Mouse (Mus musculus) intestine, postnatal 0 days (tissue): ENCODE measurements around the gene Dppa5a. TPM values are rescaled to one million over a fixed set of nuclear protein-coding genes. Genes with fewer than 3 reads are reported as not detected.

ENCODE experiments used
- ATAC-seq: fragments of 200-750 bp; cut with Nextera tagmentation; 2 replicates; pipeline ENCODE4 v1.8.0; 2017; ENCODE audit warnings: mild to moderate bottlenecking, moderate TSS enrichment, moderate library complexity
- H3K27ac ChIP-seq: fragments of 300-500 bp; sonication (generic); 2 replicates; pipeline ENCODE4 v1.5.1; 2014; ENCODE audit warnings: mild to moderate bottlenecking, low read depth, low read length, moderate library complexity
- H3K27me3 ChIP-seq: fragments of 300-500 bp; sonication (generic); replicated peaks from 2 replicates; pipeline ENCODE4 v1.6.1; 2014; ENCODE audit warnings: low read length, mixed read lengths; ENCODE audit not compliant: control insufficient read depth, insufficient read depth
- H3K36me3 ChIP-seq: fragments of 300-500 bp; sonication (generic); 2 replicates; pipeline ENCODE4 v1.6.1; 2014; ENCODE audit warnings: mild to moderate bottlenecking, moderate library complexity; ENCODE audit not compliant: control insufficient read depth, insufficient read depth
- H3K4me1 ChIP-seq: fragments of 300-500 bp; sonication (generic); replicated peaks from 2 replicates; pipeline ENCODE4 v1.6.1; 2014; ENCODE audit warnings: antibody characterized with exemption, low read length, mixed read lengths; ENCODE audit not compliant: control insufficient read depth, insufficient read depth
- H3K4me2 ChIP-seq: fragments of 300-500 bp; sonication (generic); replicated peaks from 2 replicates; pipeline ENCODE4 v1.6.1; 2014; ENCODE audit warnings: low read depth, mild to moderate bottlenecking, moderate library complexity
- H3K4me3 ChIP-seq: fragments of 300-500 bp; sonication (generic); 2 replicates; pipeline ENCODE4 v1.5.1; 2014; ENCODE audit warnings: low read depth, low read length
- H3K9ac ChIP-seq: fragments of 300-500 bp; sonication (generic); 2 replicates; pipeline ENCODE4 v1.6.1; 2014; ENCODE audit warnings: mild to moderate bottlenecking, low read depth, low read length
- H3K9me3 ChIP-seq: fragments of 300-500 bp; sonication (generic); 2 replicates; pipeline ENCODE4 v1.6.1; 2016; ENCODE audit warnings: mixed run types; ENCODE audit not compliant: control insufficient read depth
- CTCF ChIP-seq: sonication (generic); IDR thresholded peaks from 2 replicates; pipeline ENCODE4 v1.5.1; 2016; ENCODE audit warnings: low read depth, mild to moderate bottlenecking, control low read depth, antibody characterized with exemption, moderate library complexity
- WGBS: fragments of 180-500 bp; shearing (Covaris S2); extraction: QIAGEN DNeasy Blood & Tissue Kit; methylation state at CpG from one replicate; pipeline ENCODE4 v1.1.7; 2014; 5-methylcytosine and 5-hydroxymethylcytosine counted together
- polyA plus RNA-seq: library from polyadenylated mRNA; unstranded; fragments of >200 nt; fragmentation: Nextera tagmentation; extraction: Ambion mirVana; gene quantifications from 2 replicates; pipeline ENCODE4 v1.2.1, GENCODE M21; 2015

Gene Dppa5a
- polyA plus RNA-seq, 1 experiment from 2014 or later, result not detected

DNA sequence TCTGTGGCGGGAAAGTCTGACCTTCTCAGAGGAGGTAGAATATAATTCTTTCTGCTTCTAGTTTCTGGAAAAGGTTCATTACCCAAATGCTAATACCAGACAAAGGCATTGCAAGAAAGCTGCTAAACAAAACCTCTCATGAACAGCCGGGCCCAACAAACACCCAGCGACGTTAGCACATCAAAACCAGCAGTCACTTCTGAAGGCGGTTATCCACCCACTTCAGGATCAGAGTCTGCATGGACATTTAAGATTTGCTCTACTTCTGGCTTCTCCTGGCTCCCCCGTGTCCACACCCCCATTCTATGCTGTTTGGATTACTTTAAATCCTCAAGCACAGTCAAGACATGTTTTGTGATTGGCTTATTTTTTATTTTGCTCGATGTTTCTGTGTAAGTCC lies 26.6 kb upstream of the Dppa5a start:
- WGBS, result 70% methylated on average over 7 of the region's 7 CpGs
- no peaks in the 10 kb centered on the region for H3K9me3 ChIP-seq
- H3K27ac ChIP-seq, result no peak overlapping the region
- H3K4me3 ChIP-seq, result no peak overlapping the region
- H3K9ac ChIP-seq, result no peak overlapping the region
- no peak for TF ChIP-seq CTCF
- no peaks in the 10 kb centered on the region for H3K36me3 ChIP-seq
- no peak overlapping the region for H3K4me2 ChIP-seq
- ATAC-seq, result no peak
- H3K4me1 ChIP-seq, result no peaks in the 10 kb centered on the region; the same call in 1 of the 2 replicates
- H3K27me3 ChIP-seq, result peaks cover 40% of the 10 kb centered on the region

DNA sequence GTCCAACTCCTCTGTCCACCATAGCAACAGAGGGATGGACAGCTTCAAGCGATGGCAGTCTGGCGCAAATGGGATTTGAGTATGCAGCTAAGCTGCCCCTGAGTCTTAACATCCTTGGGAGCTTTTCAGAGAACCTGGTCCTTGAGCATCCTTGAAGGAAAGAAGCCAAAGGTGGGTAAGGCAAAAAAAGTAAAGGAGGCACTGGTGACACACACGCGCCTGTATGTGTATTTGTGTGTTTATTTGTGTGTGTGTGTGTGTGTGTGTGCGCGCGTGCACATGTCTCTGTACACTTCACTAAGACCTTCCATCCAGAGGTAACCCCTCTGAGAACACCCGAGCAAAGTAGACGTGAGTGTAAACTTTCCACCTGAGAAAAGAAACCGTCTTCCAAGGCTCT lies 25.8 kb upstream of the Dppa5a start:
- no peaks in the 10 kb centered on the region for H3K9me3 ChIP-seq
- TF ChIP-seq CTCF, result no peak
- H3K4me2 ChIP-seq, result no peak overlapping the region
- no peak overlapping the region for H3K4me3 ChIP-seq
- peaks cover 40% of the 10 kb centered on the region for H3K27me3 ChIP-seq
- H3K4me1 ChIP-seq, result no peaks in the 10 kb centered on the region; the same call in 1 of the 2 replicates
- no peak overlapping the region for H3K9ac ChIP-seq
- ATAC-seq, result no peak
- no peaks in the 10 kb centered on the region for H3K36me3 ChIP-seq
- H3K27ac ChIP-seq, result no peak overlapping the region
- WGBS, result 84% methylated on average over 10 of the region's 10 CpGs

DNA sequence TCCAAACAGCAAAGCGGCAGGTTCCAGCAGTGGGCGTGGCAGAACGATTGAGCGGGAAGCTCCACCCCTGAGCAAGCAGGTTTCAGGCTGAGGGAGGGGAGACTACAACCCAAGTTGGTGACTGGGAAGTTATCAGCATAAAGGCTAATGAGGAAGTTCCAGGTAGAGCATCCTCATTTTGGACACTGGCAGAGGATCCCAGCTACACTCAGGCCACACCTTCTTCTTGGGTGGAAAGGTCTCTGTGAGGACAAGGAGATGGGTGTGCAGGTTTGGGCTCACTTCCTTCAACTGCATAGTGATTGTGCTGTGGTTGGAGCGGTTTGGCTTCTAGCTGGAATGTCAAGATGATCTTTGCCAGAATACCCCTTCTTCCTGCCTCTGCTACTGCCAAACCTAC lies 22.0 kb upstream of the Dppa5a start:
- no peak overlapping the region for H3K9ac ChIP-seq
- H3K4me2 ChIP-seq, result no peak overlapping the region
- H3K4me1 ChIP-seq, result no peaks in the 10 kb centered on the region
- H3K36me3 ChIP-seq, result no peaks in the 10 kb centered on the region
- no peak overlapping the region for H3K4me3 ChIP-seq
- no peak overlapping the region for H3K27ac ChIP-seq
- H3K27me3 ChIP-seq, result peaks cover 19% of the 10 kb centered on the region
- 32% methylated on average over 5 of the region's 5 CpGs for WGBS
- no peaks in the 10 kb centered on the region for H3K9me3 ChIP-seq
- no peak for TF ChIP-seq CTCF
- ATAC-seq, result no peak; the same call in 1 of the 2 replicates

DNA sequence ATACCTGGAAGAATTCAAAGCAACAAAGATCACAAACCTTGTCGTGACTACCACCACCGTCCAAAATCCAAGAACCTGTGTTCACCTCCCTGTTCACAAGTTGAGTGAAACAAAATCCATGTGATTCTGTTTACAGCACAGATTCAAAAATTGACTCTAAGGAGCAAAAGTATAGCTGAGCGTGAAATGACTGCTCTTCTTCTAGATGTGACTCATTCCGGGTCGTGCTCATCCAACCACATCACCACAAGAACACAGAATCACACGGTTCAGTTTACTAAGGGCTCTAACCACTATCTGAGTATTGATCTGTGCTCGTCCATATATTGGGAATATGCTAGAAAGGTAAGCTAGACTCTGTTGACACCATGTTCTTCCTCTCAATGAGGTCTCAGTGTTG lies 19.0 kb upstream of the Dppa5a start:
- Histone ChIP-seq H3K9ac (no peak overlapping the region), H3K27ac (no peak overlapping the region), H3K4me2 (no peak overlapping the region), H3K36me3 (no peaks in the 10 kb centered on the region), H3K4me1 (no peaks in the 10 kb centered on the region), H3K27me3 (no peaks in the 10 kb centered on the region), H3K9me3 (no peaks in the 10 kb centered on the region), H3K4me3 (no peak overlapping the region)
- TF ChIP-seq CTCF, result no peak
- no peak for ATAC-seq
- 84% methylated on average over 7 of the region's 7 CpGs for WGBS

DNA sequence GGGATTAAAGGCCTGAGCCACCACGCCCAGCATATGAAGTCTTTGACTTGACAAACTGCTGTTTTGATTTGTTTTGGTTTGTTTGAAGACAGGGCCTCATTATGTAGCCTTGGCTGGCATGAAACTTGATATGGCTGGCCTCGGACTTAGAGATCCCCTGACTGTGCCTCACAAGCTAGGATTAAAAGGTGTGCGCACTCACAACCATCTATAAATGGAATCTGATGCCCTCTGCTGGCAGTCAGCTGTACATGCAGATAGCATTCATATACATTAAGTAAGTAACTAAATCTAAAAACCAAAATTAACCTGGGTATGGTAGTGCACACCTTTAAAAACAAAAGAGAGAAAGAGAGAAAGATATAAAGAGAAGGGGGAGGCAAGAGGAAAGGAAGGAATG lies 17.9 kb upstream of the Dppa5a start:
- Histone ChIP-seq H3K4me3 (no peak overlapping the region), H3K9ac (no peak overlapping the region), H3K27ac (no peak overlapping the region), H3K27me3 (no peaks in the 10 kb centered on the region), H3K4me2 (no peak overlapping the region), H3K4me1 (no peaks in the 10 kb centered on the region), H3K9me3 (no peaks in the 10 kb centered on the region), H3K36me3 (no peaks in the 10 kb centered on the region)
- 45% methylated on average over 3 of the region's 3 CpGs for WGBS
- no peak for ATAC-seq
- peak; percentile 76 for TF ChIP-seq CTCF

DNA sequence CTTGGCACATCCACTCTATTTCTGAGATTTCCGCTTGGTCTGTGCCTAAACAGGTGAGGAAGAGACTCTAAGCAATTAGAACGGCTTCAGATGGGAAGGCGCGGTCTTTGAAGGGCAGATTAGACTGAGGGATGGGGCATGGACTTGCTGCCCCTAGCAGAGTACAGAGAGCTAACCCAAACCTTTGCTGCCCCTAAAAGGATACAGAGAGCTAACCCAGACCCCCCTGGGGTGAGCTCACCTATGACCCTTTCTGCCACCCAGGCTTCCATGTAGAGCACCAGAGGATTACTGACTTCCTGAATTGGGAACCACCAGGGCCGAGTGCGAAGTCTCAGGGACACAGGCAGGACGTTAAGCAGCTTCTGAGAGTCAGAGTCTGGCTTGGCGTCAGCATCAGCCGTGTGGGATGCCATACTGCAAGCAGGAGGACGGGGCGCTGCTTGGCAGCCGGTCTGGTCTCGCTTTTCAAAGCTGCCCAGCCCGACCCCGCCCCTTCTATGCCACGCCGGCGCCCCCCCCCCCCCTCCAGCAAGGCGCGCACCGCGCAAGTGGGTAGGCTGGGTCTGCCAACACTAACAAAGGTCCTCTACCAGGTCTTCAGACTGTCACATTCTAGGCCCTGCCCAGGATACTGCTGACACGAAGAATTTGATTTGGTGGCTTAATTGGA lies 10.3 kb upstream of the Dppa5a start, which contains the start of gene Ooep:
Ooep (minus strand) TSS at position 613 of the 673 bp plus-strand sequence.
- Histone ChIP-seq H3K27ac (no peak within 1 kb of the TSS), H3K27me3 (no peaks in the 10 kb centered on the region), H3K4me2 (peak within 1 kb of the TSS; percentile 54), H3K36me3 (no peaks in the 10 kb centered on the region), H3K9me3 (no peaks in the 10 kb centered on the region), H3K9ac (no peak within 1 kb of the TSS), H3K4me1 (no peaks in the 10 kb centered on the region), H3K4me3 (peak within 1 kb of the TSS; percentile 9; the same call in 1 of the 2 replicates)
- TF ChIP-seq CTCF, result no peak
- WGBS, result 10% methylated on average over 17 of the region's 23 CpGs
- peak; percentile 49; the same call in 1 of the 2 replicates for ATAC-seq
